Mouse (Mus musculus): ENCODE data around the gene Ehbp1.

DNA sequence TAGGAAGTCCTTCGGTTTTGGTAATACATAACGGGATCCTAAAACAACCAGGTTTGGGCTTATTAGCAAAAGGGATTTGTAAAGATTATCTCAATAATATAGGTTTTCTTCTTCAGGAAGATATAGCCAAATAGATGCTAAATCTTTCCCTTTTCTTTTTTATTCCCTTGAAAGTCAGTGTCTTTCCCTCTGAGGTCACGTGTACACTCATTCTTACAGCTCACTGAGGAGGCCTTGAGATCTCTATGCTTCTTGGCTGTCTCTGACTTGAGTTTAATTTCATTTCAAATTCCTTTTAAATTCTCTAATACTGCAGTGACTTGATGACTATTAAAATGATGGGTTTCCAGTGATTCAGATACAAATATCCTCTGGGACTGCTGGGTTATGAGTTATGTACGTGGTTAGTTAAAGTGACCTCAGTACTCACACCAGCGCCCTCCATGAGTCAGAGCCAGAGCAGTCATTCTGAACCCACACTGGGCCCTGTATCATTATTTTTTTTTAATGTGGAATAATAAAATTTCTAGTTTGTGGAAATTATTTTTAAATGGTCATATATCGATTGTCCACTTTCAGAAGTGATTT lies 24.2 kb downstream of the Ehbp1 start:
- TF ChIP-seq CTCF (IDR thresholded peaks at IDR 0.05; ENCODE audit: control insufficient read depth, insufficient read depth, insufficient read length) (no peak), CEBPB (IDR thresholded peaks at IDR 0.05; ENCODE audit: low read depth) (no peak), MYOD1 (IDR thresholded peaks at IDR 0.05; ENCODE audit: control insufficient read depth, insufficient read length, low read depth) (no peak), MYOG (IDR thresholded peaks at IDR 0.05; ENCODE audit: control insufficient read depth, extremely low read depth, insufficient read length) (no peak), MAX (IDR thresholded peaks at IDR 0.05) (no peak)

All from C2C12 (cell line).